Comparison of ENCODE assay signal across 8 mouse cellular contexts in genomic region chr11:23047663-23048582, GRCm38 (mm10). TPM values are rescaled to one million over a fixed set of nuclear protein-coding genes. Genes with fewer than 3 reads are reported as not detected.
DNase-seq lines count a peak whose midpoint lies in the region; ATAC-seq and TF ChIP-seq lines count a peak whose summit lies in the region.

No protein-coding gene starts in this region.

- no peak overlapping the region for H3K27ac ChIP-seq in left cerebral cortex, adult 2 months
- H3K27ac ChIP-seq in hindbrain, embryonic 15.5 days (replicated peaks) = no peak overlapping the region
- no peak overlapping the region for H3K27ac ChIP-seq in neural tube, embryonic 11.5 days (ENCODE audit: low read depth, low read length)

- intact Hi-C loops in left cerebral cortex, adult 2 months (cut with DNase I) = no loop called here

- no peaks in the 10 kb centered on the region for H3K9me3 ChIP-seq in hindbrain, embryonic 15.5 days
- H3K9me3 ChIP-seq in neural tube, embryonic 11.5 days (ENCODE audit: control insufficient read depth, low read length) = no peaks in the 10 kb centered on the region

- no peak for TF ChIP-seq CTCF in left cerebral cortex, adult 2 months (IDR thresholded peaks at IDR 0.05)

- no peaks in the 10 kb centered on the region for H3K27me3 ChIP-seq in hindbrain, embryonic 15.5 days
- H3K27me3 ChIP-seq in neural tube, embryonic 11.5 days (ENCODE audit: control insufficient read depth, insufficient read depth, low read length) = no peaks in the 10 kb centered on the region

- H3K36me3 ChIP-seq in hindbrain, embryonic 15.5 days = no peaks in the 10 kb centered on the region
- H3K36me3 ChIP-seq in neural tube, embryonic 11.5 days (ENCODE audit: control insufficient read depth, insufficient read depth, low read length) = no peaks in the 10 kb centered on the region

- DNase-seq in left cerebral cortex, adult 2 months (ENCODE audit: extremely low spot score in 1 of 2, low spot score in 2 of 2) = no peak
- no peak for DNase-seq in left cerebral cortex, adult 9 months (ENCODE audit: low spot score in 2 of 2)
- peak; percentile 7 for DNase-seq in embryo, embryonic 11.5 days (ENCODE audit: low read depth, low spot score)
- DNase-seq in neural tube, embryonic 11.5 days (ENCODE audit: low spot score) = peak; percentile 13
- DNase-seq in MN1 (ENCODE audit: low spot score) = no peak
- DNase-seq in adrenal gland, postnatal 36 days = no peak
- DNase-seq in cerebellum, adult 9-10 months = no peak

- WGBS in hindbrain, embryonic 15.5 days = 55% methylated on average over 20 of the region's 20 CpGs
- 21% methylated on average over 20 of the region's 20 CpGs for WGBS in neural tube, embryonic 11.5 days

- no peak for ATAC-seq in hindbrain, embryonic 15.5 days (ENCODE audit: low FRiP score, low read depth)
- ATAC-seq in neural tube, embryonic 11.5 days (ENCODE audit: insufficient read depth, low FRiP score, low TSS enrichment) = no peak

- no peak overlapping the region for H3K9ac ChIP-seq in hindbrain, embryonic 15.5 days
- no peak overlapping the region for H3K9ac ChIP-seq in neural tube, embryonic 11.5 days (ENCODE audit: low read length)

- no peaks in the 10 kb centered on the region for H3K4me1 ChIP-seq in hindbrain, embryonic 15.5 days (replicated peaks)
- no peaks in the 10 kb centered on the region for H3K4me1 ChIP-seq in neural tube, embryonic 11.5 days (ENCODE audit: control insufficient read depth, insufficient read depth, low read length)

- peak overlapping the region; percentile 30 for H3K4me2 ChIP-seq in hindbrain, embryonic 15.5 days
- no peak overlapping the region for H3K4me2 ChIP-seq in neural tube, embryonic 11.5 days (ENCODE audit: low read depth)

- H3K4me3 ChIP-seq in left cerebral cortex, adult 2 months = peak overlapping the region; percentile 9; the same call in 1 of the 2 replicates
- H3K4me3 ChIP-seq in hindbrain, embryonic 15.5 days = no peak overlapping the region
- no peak overlapping the region for H3K4me3 ChIP-seq in neural tube, embryonic 11.5 days (ENCODE audit: low read depth, low read length)

RNA-seq across cellular contexts. Expression of gene Fam161a, which starts 40.6 kb away (rescaled TPM):
- total RNA-seq in left cerebral cortex, adult 2 months (2021) = 1 to 10 TPM; 4.9 to 5.0 TPM
- 4.5 and 5.8 TPM in 2 replicates for polyA plus RNA-seq in hindbrain, embryonic 15.5 days (2015; fragmentation: Nextera tagmentation; extraction: Ambion mirVana)
- polyA plus RNA-seq in neural tube, embryonic 11.5 days (2014; fragmentation: Nextera tagmentation; extraction: Ambion mirVana) = 3.1 and 3.8 TPM in 2 replicates
- total RNA-seq in adrenal gland, postnatal 36 days (2021) = 10 to 100 TPM; 20.4 to 34.5 TPM

RNA-seq across cellular contexts. Expression of gene Cct4, which starts 57.6 kb away (rescaled TPM):
- total RNA-seq in left cerebral cortex, adult 2 months (2021) = 100 to 1,000 TPM in 1 of 2 experiments, 10 to 100 TPM in 1; 97.1 to 104 TPM
- 259 and 275 TPM in 2 replicates for polyA plus RNA-seq in hindbrain, embryonic 15.5 days (2015; fragmentation: Nextera tagmentation; extraction: Ambion mirVana)
- polyA plus RNA-seq in neural tube, embryonic 11.5 days (2014; fragmentation: Nextera tagmentation; extraction: Ambion mirVana) = 435 and 451 TPM in 2 replicates
- 100 to 1,000 TPM; 186 to 249 TPM for total RNA-seq in adrenal gland, postnatal 36 days (2021)

Comparison
In these comparisons a context has a peak if more than half of its experiments do, and no peak if none do; other contexts are left out.
1. DNase-seq: peak in embryo, embryonic 11.5 days (single experiment) and neural tube, embryonic 11.5 days (single experiment); none in left cerebral cortex, adult 2 months (0 of 2), left cerebral cortex, adult 9 months (0 of 2), MN1 (single experiment), adrenal gland, postnatal 36 days (0 of 2) and cerebellum, adult 9-10 months (single experiment).